Mouse (Mus musculus) bone marrow macrophage, adult 2 months (primary cell): ENCODE data around the gene Ephb2. TPM values are rescaled to one million over a fixed set of nuclear protein-coding genes. Genes with fewer than 3 reads are reported as not detected.

Source experiments
- H3K27ac ChIP-seq: 2 replicates; pipeline ENCODE4 v1.5.1; 2012; ENCODE audit warnings: low read depth, low read length; ENCODE audit not compliant: insufficient read depth
- H3K4me1 ChIP-seq: 2 replicates; pipeline ENCODE4 v1.6.1; 2012; ENCODE audit warnings: low read length; ENCODE audit not compliant: control insufficient read depth, insufficient read depth
- H3K4me3 ChIP-seq: 2 replicates; pipeline ENCODE4 v1.5.1; 2012; ENCODE audit warnings: mild to moderate bottlenecking, low read length, moderate library complexity; ENCODE audit not compliant: insufficient read depth
- CTCF ChIP-seq: IDR thresholded peaks from 2 replicates; pipeline ENCODE4 v1.5.1; 2012; ENCODE audit warnings: low read depth, mild to moderate bottlenecking, low read length, moderate library complexity
- POLR2A ChIP-seq: IDR thresholded peaks from 2 replicates; pipeline ENCODE4 v1.6.1; 2012; ENCODE audit warnings: mild to moderate bottlenecking, low read depth, low read length, borderline replicate concordance
- polyA plus RNA-seq: library from polyadenylated mRNA; stranded (reverse); fragments of >200 nt; gene quantifications from 2 replicates; pipeline ENCODE4 v1.2.4, GENCODE M21; 2012; ENCODE audit not compliant: missing spikeins, insufficient read depth, insufficient read length

Ephb2 gene
- polyA plus RNA-seq, 1 experiment: not detected

GRCm38 (mm10) chr4:136740963-136741362, 94.8 kb downstream of the Ephb2 start:
- H3K4me1 ChIP-seq: no peaks in the 10 kb centered on the region
- H3K4me3 ChIP-seq: no peak overlapping the region
- H3K27ac ChIP-seq: no peak overlapping the region
- no peak for TF ChIP-seq CTCF
- TF ChIP-seq POLR2A: no peak

GRCm38 (mm10) chr4:136739189-136739588, 96.6 kb downstream of the Ephb2 start:
- Histone ChIP-seq H3K4me1 (no peaks in the 10 kb centered on the region), H3K27ac (no peak overlapping the region), H3K4me3 (no peak overlapping the region)
- TF ChIP-seq POLR2A (no peak), CTCF (no peak)

GRCm38 (mm10) chr4:136738291-136738690, 97.5 kb downstream of the Ephb2 start:
- H3K27ac ChIP-seq: no peak overlapping the region
- no peaks in the 10 kb centered on the region for H3K4me1 ChIP-seq
- TF ChIP-seq POLR2A (no peak), CTCF (no peak)
- H3K4me3 ChIP-seq: no peak overlapping the region

- TF ChIP-seq POLR2A (no peak), CTCF (no peak)
- no peaks in the 10 kb centered on the region for H3K4me1 ChIP-seq
- no peak overlapping the region for H3K4me3 ChIP-seq
- H3K27ac ChIP-seq: no peak overlapping the region
Observed at GRCm38 (mm10) chr4:136735856-136736255, 99.9 kb downstream of the Ephb2 start.

- Histone ChIP-seq H3K27ac (no peak overlapping the region), H3K4me1 (no peaks in the 10 kb centered on the region), H3K4me3 (no peak overlapping the region)
- TF ChIP-seq CTCF (no peak), POLR2A (no peak)
Observed at GRCm38 (mm10) chr4:136734210-136734803, 101.5 kb downstream of the Ephb2 start.

- no peak overlapping the region for H3K4me3 ChIP-seq
- no peak overlapping the region for H3K27ac ChIP-seq
- TF ChIP-seq CTCF: no peak
- TF ChIP-seq POLR2A: no peak
- no peaks in the 10 kb centered on the region for H3K4me1 ChIP-seq
Observed at GRCm38 (mm10) chr4:136733217-136733865, 102.4 kb downstream of the Ephb2 start.

- Histone ChIP-seq H3K4me1 (no peaks in the 10 kb centered on the region), H3K4me3 (no peak overlapping the region), H3K27ac (no peak overlapping the region)
- no peak for TF ChIP-seq CTCF
- no peak for TF ChIP-seq POLR2A
Observed at GRCm38 (mm10) chr4:136732536-136733121, 103.2 kb downstream of the Ephb2 start.

- Histone ChIP-seq H3K4me3 (no peak overlapping the region), H3K27ac (no peak overlapping the region), H3K4me1 (no peaks in the 10 kb centered on the region)
- TF ChIP-seq CTCF (no peak), POLR2A (no peak)
Observed at GRCm38 (mm10) chr4:136731761-136732160, 104.0 kb downstream of the Ephb2 start.

GRCm38 (mm10) chr4:136731008-136731609, 104.7 kb downstream of the Ephb2 start:
- Histone ChIP-seq H3K27ac (no peak overlapping the region), H3K4me1 (no peaks in the 10 kb centered on the region), H3K4me3 (no peak overlapping the region)
- TF ChIP-seq CTCF (no peak), POLR2A (no peak)

- Histone ChIP-seq H3K27ac (no peak overlapping the region), H3K4me1 (no peaks in the 10 kb centered on the region), H3K4me3 (no peak overlapping the region)
- no peak for TF ChIP-seq CTCF
- TF ChIP-seq POLR2A: no peak
Observed at GRCm38 (mm10) chr4:136730501-136730900, 105.3 kb downstream of the Ephb2 start.
